Mouse (Mus musculus) spleen, adult 2 months (tissue): ENCODE measurements around the gene Klhl5.

Experiments used
- CTCF ChIP-seq: fragments of 200-500 bp; IDR thresholded peaks from 2 replicates; pipeline ENCODE4 v1.5.1; 2011; ENCODE audit warnings: mild to moderate bottlenecking, inconsistent platforms; ENCODE audit not compliant: insufficient read depth, insufficient read length, insufficient replicate concordance; ENCODE audit errors: extremely low read depth
- POLR2A ChIP-seq: fragments of 200-500 bp; IDR thresholded peaks from 2 replicates; pipeline ENCODE4 v1.6.1; 2011; ENCODE audit warnings: low read depth, low read length, inconsistent platforms

- no peak for TF ChIP-seq CTCF
- no peak for TF ChIP-seq POLR2A
Measured at GRCm38 (mm10) chr5:65079881-65080280, 27.5 kb upstream of the Klhl5 start.
